ENCODE assay signal across 10 mouse cellular contexts in genomic region chr15:79525979-79526768, GRCm38 (mm10). TPM values are rescaled to one million over a fixed set of nuclear protein-coding genes. Genes with fewer than 3 reads are reported as not detected.
DNase-seq lines count a peak whose midpoint lies in the region; ATAC-seq and TF ChIP-seq lines count a peak whose summit lies in the region.
"Had no signal": no experiment of that assay in that cellular context is flagged by ENCODE, and none has a peak within 500 bp of the region (broad histone marks: within the 10 kb centered on the region; RNA-seq: fewer than 3 reads in every experiment).

No protein-coding gene starts in this region.

- H3K4me2 ChIP-seq in hindbrain, embryonic 11.5 days (replicated peaks; ENCODE audit: low read depth, low read length): no peak overlapping the region
- no peak overlapping the region for H3K4me2 ChIP-seq in hindbrain, embryonic 12.5 days (replicated peaks)
- no peak overlapping the region for H3K4me2 ChIP-seq in myocyte (ENCODE audit: low read depth)
- H3K4me2 ChIP-seq: lung, embryonic 15.5 days had no signal

- peaks cover 7% of the 10 kb centered on the region for H3K79me2 ChIP-seq in myocyte (ENCODE audit: control insufficient read depth, insufficient read depth)

- H3K4me3 ChIP-seq in hindbrain, embryonic 11.5 days (ENCODE audit: low read depth, low read length): no peak overlapping the region
- no peak overlapping the region for H3K4me3 ChIP-seq in hindbrain, embryonic 12.5 days
- H3K4me3 ChIP-seq in heart, embryonic 10.5 days: no peak overlapping the region
- no peak overlapping the region for H3K4me3 ChIP-seq in myocyte
- H3K4me3 ChIP-seq: lung, embryonic 15.5 days had no signal

- peaks cover 24% of the 10 kb centered on the region for H3K36me3 ChIP-seq in hindbrain, embryonic 11.5 days (ENCODE audit: control insufficient read depth, insufficient read depth, low read length)
- peaks cover 55% of the 10 kb centered on the region for H3K36me3 ChIP-seq in hindbrain, embryonic 12.5 days
- peaks cover 72% of the 10 kb centered on the region for H3K36me3 ChIP-seq in heart, embryonic 10.5 days
- peaks cover 55% of the 10 kb centered on the region for H3K36me3 ChIP-seq in myocyte (ENCODE audit: control insufficient read depth, insufficient read depth)

- H3K9me3 ChIP-seq in hindbrain, embryonic 11.5 days (ENCODE audit: control insufficient read depth, low read length): no peaks in the 10 kb centered on the region
- no peaks in the 10 kb centered on the region for H3K9me3 ChIP-seq in hindbrain, embryonic 12.5 days (replicated peaks)
- H3K9me3 ChIP-seq in heart, embryonic 10.5 days: no peaks in the 10 kb centered on the region
- H3K9me3 ChIP-seq: lung, embryonic 15.5 days had no signal

- peak; percentile 47; the same call in 1 of the 2 replicates for ATAC-seq in hindbrain, embryonic 11.5 days (ENCODE audit: low FRiP score)
- ATAC-seq in hindbrain, embryonic 12.5 days (ENCODE audit: low FRiP score): no peak

- no peak overlapping the region for H3K27ac ChIP-seq in hindbrain, embryonic 11.5 days (ENCODE audit: low read depth, low read length)
- H3K27ac ChIP-seq in hindbrain, embryonic 12.5 days: no peak overlapping the region
- H3K27ac ChIP-seq in heart, embryonic 10.5 days: no peak overlapping the region
- H3K27ac ChIP-seq: lung, embryonic 15.5 days had no signal

- H3ac ChIP-seq in myocyte (ENCODE audit: control insufficient read depth, insufficient read length): no peak overlapping the region

- TF ChIP-seq POLR2A in myocyte (IDR thresholded peaks at IDR 0.05; ENCODE audit: insufficient read length, low read depth): no peak

- H3K27me3 ChIP-seq in hindbrain, embryonic 11.5 days (ENCODE audit: control insufficient read depth, insufficient read depth, low read length): no peaks in the 10 kb centered on the region
- no peaks in the 10 kb centered on the region for H3K27me3 ChIP-seq in hindbrain, embryonic 12.5 days
- H3K27me3 ChIP-seq in heart, embryonic 10.5 days (ENCODE audit: insufficient read depth, poor library complexity, severe bottlenecking): no peaks in the 10 kb centered on the region
- no peaks in the 10 kb centered on the region for H3K27me3 ChIP-seq in myocyte (ENCODE audit: control insufficient read depth, insufficient read depth, insufficient read length)
- H3K27me3 ChIP-seq: lung, embryonic 15.5 days had no signal

- H3K9ac ChIP-seq in hindbrain, embryonic 11.5 days (ENCODE audit: low read depth, low read length): no peak overlapping the region
- no peak overlapping the region for H3K9ac ChIP-seq in hindbrain, embryonic 12.5 days
- H3K9ac ChIP-seq: lung, embryonic 15.5 days had no signal

- H3K4me1 ChIP-seq in hindbrain, embryonic 11.5 days (replicated peaks; ENCODE audit: control insufficient read depth, insufficient read depth, low read length): no peaks in the 10 kb centered on the region
- no peaks in the 10 kb centered on the region for H3K4me1 ChIP-seq in hindbrain, embryonic 12.5 days
- no peaks in the 10 kb centered on the region for H3K4me1 ChIP-seq in heart, embryonic 10.5 days
- H3K4me1 ChIP-seq: lung, embryonic 15.5 days had no signal

- 70% methylated on average over 9 of the region's 9 CpGs for WGBS in hindbrain, embryonic 11.5 days
- 68% methylated on average over 9 of the region's 9 CpGs for whole genome bisulfite sequencing in hindbrain, embryonic 12.5 days
- 65% methylated on average over 9 of the region's 9 CpGs for WGBS in heart, embryonic 10.5 days

- DNase-seq in hindbrain, embryonic 11.5 days (ENCODE audit: low spot score): no peak
- DNase-seq in ovary, postnatal 36 days (ENCODE audit: low spot score): peak; percentile 37
- no peak for DNase-seq in ovary, postnatal 14 days (ENCODE audit: low spot score)
- DNase-seq in heart, embryonic 10.5 days (ENCODE audit: low spot score): peak; percentile 72
- DNase-seq in cerebellum, adult 8-10 months: no peak
- DNase-seq in adrenal gland, adult (ENCODE audit: inconsistent age in 2 of 2, low spot score in 1 of 2): no peak

TF ChIP-seq in myocyte, 11 proteins besides CTCF, POLR2A, EP300 and RAD21:
- TF ChIP-seq TCF3 (IDR thresholded peaks at IDR 0.05; ENCODE audit: insufficient read length, low read depth) (no peak), MYOD1 (IDR thresholded peaks at IDR 0.05; ENCODE audit: control insufficient read depth in 1 of 3, insufficient read length in 2 of 3, low read depth in 2 of 3) (no peak), MYOG (IDR thresholded peaks at IDR 0.05; ENCODE audit: control insufficient read depth in 1 of 3, insufficient read depth in 1 of 3, insufficient read length in 2 of 3, low read depth in 2 of 3) (no peak), POLR2AphosphoS2 (IDR thresholded peaks at IDR 0.05; ENCODE audit: insufficient read length, low read depth) (peak; percentile 57), TCF12 (IDR thresholded peaks at IDR 0.05; ENCODE audit: insufficient read depth, poor library complexity, severe bottlenecking) (no peak), SRF (IDR thresholded peaks at IDR 0.05; ENCODE audit: control insufficient read depth, insufficient read length, low read depth) (no peak)
TF ChIP-seq in myocyte: peak in this region for 1.

RNA-seq across cellular contexts. Expression of gene Kdelr3, which starts 10.0 kb away (rescaled TPM):
- 15.8 and 18.3 TPM in 2 replicates for polyA plus RNA-seq in hindbrain, embryonic 11.5 days (2014; fragmentation: Nextera tagmentation; extraction: Ambion mirVana)
- 32.2 and 39.2 TPM in 2 replicates for polyA plus RNA-seq in hindbrain, embryonic 12.5 days (2016; fragmentation: Nextera tagmentation; extraction: Ambion mirVana)
- 29.8 and 40.5 TPM in 2 replicates for polyA plus RNA-seq in heart, embryonic 10.5 days (2016; fragmentation: Nextera tagmentation; extraction: Ambion mirVana)
- 74.7 TPM for polyA plus RNA-seq in myocyte (2012; fragmentation: generic; extraction: Trizol)
- polyA plus RNA-seq: G1E had no signal

RNA-seq across cellular contexts. Expression of gene Ddx17, which starts 20.4 kb away (rescaled TPM):
- polyA plus RNA-seq in hindbrain, embryonic 11.5 days (2014; fragmentation: Nextera tagmentation; extraction: Ambion mirVana): 87.6 and 116 TPM in 2 replicates
- polyA plus RNA-seq in hindbrain, embryonic 12.5 days (2016; fragmentation: Nextera tagmentation; extraction: Ambion mirVana): 76.5 and 77.2 TPM in 2 replicates
- polyA plus RNA-seq in heart, embryonic 10.5 days (2016; fragmentation: Nextera tagmentation; extraction: Ambion mirVana): 33.3 and 37.5 TPM in 2 replicates
- polyA plus RNA-seq in myocyte (2012; fragmentation: generic; extraction: Trizol): 96.2 TPM

RNA-seq across cellular contexts. Expression of gene Kcnj4, which starts 21.1 kb away (rescaled TPM):
- polyA plus RNA-seq in hindbrain, embryonic 11.5 days (2014; fragmentation: Nextera tagmentation; extraction: Ambion mirVana): not detected in 2 replicates
- not detected in 2 replicates for polyA plus RNA-seq in hindbrain, embryonic 12.5 days (2016; fragmentation: Nextera tagmentation; extraction: Ambion mirVana)
- polyA plus RNA-seq in heart, embryonic 10.5 days (2016; fragmentation: Nextera tagmentation; extraction: Ambion mirVana): 0.06 TPM in 1 of 2 replicates, not detected in the other
- 0.06 TPM for polyA plus RNA-seq in myocyte (2012; fragmentation: generic; extraction: Trizol)
- polyA plus RNA-seq: G1E had no signal

Comparison
In these comparisons a context has a peak if more than half of its experiments do, and no peak if none do; other contexts are left out.
1. DNase-seq: peak in ovary, postnatal 36 days (single experiment) and heart, embryonic 10.5 days (single experiment); none in hindbrain, embryonic 11.5 days (single experiment), ovary, postnatal 14 days (single experiment), cerebellum, adult 8-10 months (single experiment) and adrenal gland, adult (0 of 2).